Mouse (Mus musculus): Measurements from ENCODE around the gene Gfm1.

The Gfm1 gene

GRCm38 (mm10) chr3:67429999-67430380 is at the start of gene Gfm1:
Gene Gfm1, plus strand, starts transcription at chr3:67430096.
- peak; percentile 78 to 86 for DNase-seq (ENCODE audit: low spot score in 2 of 2)

- no peak for DNase-seq (ENCODE audit: low spot score in 2 of 2)
Observed at GRCm38 (mm10) chr3:67429338-67429998, 428 bp upstream of the Gfm1 start.

GRCm38 (mm10) chr3:67434011-67434410 is 4.1 kb downstream of the Gfm1 start:
- DNase-seq (ENCODE audit: low spot score in 2 of 2) = no peak

GRCm38 (mm10) chr3:67447143-67447542 is 17.2 kb downstream of the Gfm1 start:
- no peak for DNase-seq (ENCODE audit: low spot score in 2 of 2)

GRCm38 (mm10) chr3:67449660-67450059 is 19.8 kb downstream of the Gfm1 start:
- DNase-seq (ENCODE audit: low spot score in 2 of 2) = no peak

- DNase-seq (ENCODE audit: low spot score in 2 of 2) = no peak
Observed at GRCm38 (mm10) chr3:67450601-67451210, 20.8 kb downstream of the Gfm1 start.

- no peak for DNase-seq (ENCODE audit: low spot score in 2 of 2)
Observed at GRCm38 (mm10) chr3:67459881-67460280, 30.0 kb downstream of the Gfm1 start.

- no peak for DNase-seq (ENCODE audit: low spot score in 2 of 2)
Observed at GRCm38 (mm10) chr3:67462015-67462414, 32.1 kb downstream of the Gfm1 start.

GRCm38 (mm10) chr3:67462578-67462977 is 32.7 kb downstream of the Gfm1 start:
- no peak for DNase-seq (ENCODE audit: low spot score in 2 of 2)

GRCm38 (mm10) chr3:67463001-67463400 is 33.1 kb downstream of the Gfm1 start:
- DNase-seq (ENCODE audit: low spot score in 2 of 2) = no peak

- peak; percentile 49 to 56 for DNase-seq (ENCODE audit: low spot score in 2 of 2)
Observed at GRCm38 (mm10) chr3:67463450-67464372, 33.8 kb downstream of the Gfm1 start, which contains the start of gene Lxn. Gene Lxn, minus strand, starts transcription at chr3:67463926.

- DNase-seq (ENCODE audit: low spot score in 2 of 2) = no peak
Observed at GRCm38 (mm10) chr3:67466576-67466975, 36.7 kb downstream of the Gfm1 start.

- DNase-seq (ENCODE audit: low spot score in 2 of 2) = no peak
Observed at GRCm38 (mm10) chr3:67467281-67467680, 37.4 kb downstream of the Gfm1 start.

GRCm38 (mm10) chr3:67471408-67472127 is 41.7 kb downstream of the Gfm1 start:
- DNase-seq (ENCODE audit: low spot score in 2 of 2) = no peak

- DNase-seq (ENCODE audit: low spot score in 2 of 2) = no peak
Observed at GRCm38 (mm10) chr3:67473438-67473837, 43.5 kb downstream of the Gfm1 start.

- no peak for DNase-seq (ENCODE audit: low spot score in 2 of 2)
Observed at GRCm38 (mm10) chr3:67479806-67480205, 49.9 kb downstream of the Gfm1 start.

- no peak for DNase-seq (ENCODE audit: low spot score in 2 of 2)
Observed at GRCm38 (mm10) chr3:67482400-67482799, 52.5 kb downstream of the Gfm1 start.

GRCm38 (mm10) chr3:67485233-67485632 is 55.3 kb downstream of the Gfm1 start:
- DNase-seq (ENCODE audit: low spot score in 2 of 2) = no peak

- no peak for DNase-seq (ENCODE audit: low spot score in 2 of 2)
Observed at GRCm38 (mm10) chr3:67490156-67490555, 60.3 kb downstream of the Gfm1 start.

GRCm38 (mm10) chr3:67492086-67492869 is 62.4 kb downstream of the Gfm1 start:
- no peak for DNase-seq (ENCODE audit: low spot score in 2 of 2)

- no peak for DNase-seq (ENCODE audit: low spot score in 2 of 2)
Observed at GRCm38 (mm10) chr3:67493132-67493531, 63.2 kb downstream of the Gfm1 start.

All from right cerebral cortex, postnatal 36 days (tissue).